Mouse (Mus musculus): Measurements from ENCODE around the gene Cdh13. TPM values are rescaled to one million over a fixed set of nuclear protein-coding genes. Genes with fewer than 3 reads are reported as not detected.

Gene Cdh13
- polyA plus RNA-seq, 1 experiment from 2014 or later: 0.53 TPM

DNA sequence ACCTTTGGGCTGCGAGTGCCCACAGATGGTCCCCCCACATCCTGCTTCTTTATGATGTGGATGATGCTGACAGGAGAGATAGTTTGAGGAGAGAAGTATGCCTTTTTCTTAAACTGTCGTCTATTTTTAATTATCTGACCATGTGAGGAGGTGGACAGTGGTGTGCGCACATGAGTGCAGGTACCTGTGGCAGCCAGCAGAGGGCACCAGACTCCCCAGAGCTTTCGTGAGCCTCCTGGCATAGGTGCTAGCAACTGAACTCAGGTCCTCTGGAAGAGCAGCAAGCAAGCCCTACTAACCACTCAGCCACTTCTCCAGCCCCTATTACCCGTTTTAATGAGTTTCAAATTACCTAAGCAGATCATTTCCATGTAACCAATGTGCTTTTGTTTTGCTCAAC lies 1016.8 kb downstream of the Cdh13 start:
- no peak for TF ChIP-seq EP300 (IDR thresholded peaks at IDR 0.05; ENCODE audit: low read depth)
- TF ChIP-seq CTCF (IDR thresholded peaks at IDR 0.05; ENCODE audit: low read depth): peak; percentile 28; the same call in 1 of the 2 replicates
- no peak overlapping the region for H3K4me3 ChIP-seq (ENCODE audit: low read depth, low read length)
- no peak overlapping the region for H3K4me2 ChIP-seq (ENCODE audit: low read depth, low read length)
- H3K4me1 ChIP-seq (ENCODE audit: insufficient read depth): no peaks in the 10 kb centered on the region
- H3K27me3 ChIP-seq (ENCODE audit: insufficient read depth, low read length): no peaks in the 10 kb centered on the region
- no peak overlapping the region for H3K9ac ChIP-seq (replicated peaks)
- 78% methylated on average over 5 of the region's 5 CpGs for WGBS (ENCODE audit: insufficient replicate concordance)
- no peak for DNase-seq
- H3K36me3 ChIP-seq (replicated peaks; ENCODE audit: insufficient read depth, low read length): no peaks in the 10 kb centered on the region
- no peak overlapping the region for H3K27ac ChIP-seq (ENCODE audit: low read depth)
- no peak for ATAC-seq
- H3K9me3 ChIP-seq (ENCODE audit: low read length): peaks cover 7% of the 10 kb centered on the region

DNA sequence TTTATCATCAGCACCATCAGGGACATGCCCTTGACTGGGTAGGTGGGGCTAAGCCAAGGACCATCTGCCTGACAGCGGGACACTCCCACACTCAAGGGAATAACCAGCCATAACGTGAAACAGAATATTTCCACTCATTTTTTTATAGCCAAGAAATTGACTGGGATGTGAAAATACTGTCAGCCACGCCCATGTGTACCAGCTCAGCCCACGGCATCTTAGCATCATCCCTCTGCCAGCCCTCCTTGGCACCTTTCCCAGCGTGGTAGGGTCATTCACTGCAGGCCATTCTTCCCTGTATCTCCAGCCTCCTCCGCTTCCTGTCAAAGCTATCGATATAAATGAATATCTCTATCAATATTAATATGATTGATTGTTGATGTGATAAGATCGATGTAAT lies 1020.7 kb downstream of the Cdh13 start:
- TF ChIP-seq EP300 (IDR thresholded peaks at IDR 0.05; ENCODE audit: low read depth): no peak
- TF ChIP-seq CTCF (IDR thresholded peaks at IDR 0.05; ENCODE audit: low read depth): no peak
- no peak for ATAC-seq
- Histone ChIP-seq H3K4me3 (ENCODE audit: low read depth, low read length) (no peak overlapping the region), H3K9ac (replicated peaks) (no peak overlapping the region), H3K4me1 (ENCODE audit: insufficient read depth) (no peaks in the 10 kb centered on the region), H3K9me3 (ENCODE audit: low read length) (peaks cover 7% of the 10 kb centered on the region), H3K27me3 (ENCODE audit: insufficient read depth, low read length) (no peaks in the 10 kb centered on the region), H3K4me2 (ENCODE audit: low read depth, low read length) (no peak overlapping the region), H3K27ac (ENCODE audit: low read depth) (no peak overlapping the region), H3K36me3 (replicated peaks; ENCODE audit: insufficient read depth, low read length) (no peaks in the 10 kb centered on the region)
- DNase-seq: no peak
- 71% methylated on average over 8 of the region's 8 CpGs for WGBS (ENCODE audit: insufficient replicate concordance)

DNA sequence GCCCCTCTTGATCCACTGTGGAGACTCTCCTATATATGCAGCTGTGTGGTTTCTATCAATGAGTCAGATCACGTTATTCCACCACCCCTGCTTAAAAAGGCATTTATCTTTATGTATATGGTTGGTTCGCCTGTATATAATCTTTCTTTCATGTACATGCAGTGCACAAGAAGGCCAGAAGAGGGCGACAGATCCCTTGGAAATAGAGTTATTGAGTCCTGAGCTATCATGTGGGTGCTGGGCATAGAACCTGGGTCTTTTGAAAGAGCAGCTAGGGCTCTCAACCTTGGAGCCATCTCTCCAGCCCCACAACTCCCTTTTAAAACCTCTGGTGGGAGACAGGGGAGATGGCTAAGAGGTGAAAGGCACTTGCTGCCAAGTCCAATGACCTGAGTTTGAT lies 1027.9 kb downstream of the Cdh13 start:
- no peak for TF ChIP-seq EP300 (IDR thresholded peaks at IDR 0.05; ENCODE audit: low read depth)
- peak; percentile 72 for TF ChIP-seq CTCF (IDR thresholded peaks at IDR 0.05; ENCODE audit: low read depth)
- H3K4me3 ChIP-seq (ENCODE audit: low read depth, low read length): no peak overlapping the region
- H3K4me1 ChIP-seq (ENCODE audit: insufficient read depth): no peaks in the 10 kb centered on the region
- H3K27ac ChIP-seq (ENCODE audit: low read depth): no peak overlapping the region
- no peaks in the 10 kb centered on the region for H3K9me3 ChIP-seq (ENCODE audit: low read length)
- H3K36me3 ChIP-seq (replicated peaks; ENCODE audit: insufficient read depth, low read length): no peaks in the 10 kb centered on the region
- 24% methylated on average over 3 of the region's 3 CpGs for WGBS (ENCODE audit: insufficient replicate concordance)
- H3K27me3 ChIP-seq (ENCODE audit: insufficient read depth, low read length): no peaks in the 10 kb centered on the region
- H3K9ac ChIP-seq (replicated peaks): no peak overlapping the region
- ATAC-seq (no peak), DNase-seq (peak; percentile 36)
- no peak overlapping the region for H3K4me2 ChIP-seq (ENCODE audit: low read depth, low read length)

DNA sequence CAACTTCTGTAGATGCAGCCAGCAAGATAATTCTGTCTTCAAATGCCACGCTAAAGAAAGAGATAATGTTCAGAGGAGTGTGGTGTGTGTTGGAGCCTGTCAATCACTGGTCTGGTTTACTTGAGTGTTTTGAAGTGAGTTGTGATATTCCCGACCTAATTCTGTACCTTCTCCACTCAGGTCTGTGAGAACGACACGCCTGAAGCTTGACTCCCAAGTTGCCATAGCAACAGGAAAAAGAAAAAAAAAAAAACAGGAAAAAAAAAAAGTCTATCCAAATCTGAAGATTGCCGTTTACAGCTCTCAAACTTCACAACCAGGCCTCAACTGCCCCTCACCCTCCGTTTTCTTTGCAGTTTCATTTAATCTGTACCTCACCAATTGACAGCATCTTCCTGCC lies 1039.7 kb downstream of the Cdh13 start:
- no peak overlapping the region for H3K27ac ChIP-seq (ENCODE audit: low read depth)
- H3K4me1 ChIP-seq (ENCODE audit: insufficient read depth): no peaks in the 10 kb centered on the region
- 65% methylated on average over 6 of the region's 6 CpGs for WGBS (ENCODE audit: insufficient replicate concordance)
- H3K36me3 ChIP-seq (replicated peaks; ENCODE audit: insufficient read depth, low read length): no peaks in the 10 kb centered on the region
- no peak overlapping the region for H3K4me3 ChIP-seq (ENCODE audit: low read depth, low read length)
- no peak for ATAC-seq
- no peak overlapping the region for H3K9ac ChIP-seq (replicated peaks)
- no peak for DNase-seq
- H3K27me3 ChIP-seq (ENCODE audit: insufficient read depth, low read length): no peaks in the 10 kb centered on the region
- TF ChIP-seq EP300 (IDR thresholded peaks at IDR 0.05; ENCODE audit: low read depth) (no peak), CTCF (IDR thresholded peaks at IDR 0.05; ENCODE audit: low read depth) (no peak)
- H3K9me3 ChIP-seq (ENCODE audit: low read length): no peaks in the 10 kb centered on the region
- H3K4me2 ChIP-seq (ENCODE audit: low read depth, low read length): no peak overlapping the region

DNA sequence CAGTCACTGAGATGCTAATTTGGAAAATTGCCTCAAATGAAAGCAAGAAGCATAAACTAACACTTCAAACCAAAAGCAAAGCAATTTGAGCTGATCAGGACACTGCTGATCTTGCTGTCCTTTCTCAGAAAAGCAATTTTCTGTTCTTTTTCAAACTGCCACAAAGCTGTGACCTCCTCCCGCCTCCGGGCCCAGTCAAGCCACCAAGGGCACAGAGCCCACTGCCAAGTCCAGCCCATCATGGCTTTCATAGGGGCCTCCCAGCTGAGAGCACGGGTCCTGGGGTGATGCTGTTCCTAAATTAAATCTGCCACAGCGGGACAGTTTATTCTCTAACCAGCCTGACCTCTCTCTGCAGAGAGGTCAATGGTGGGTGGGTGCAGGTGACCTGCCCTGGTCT lies 1056.0 kb downstream of the Cdh13 start:
- WGBS (ENCODE audit: insufficient replicate concordance): 69% methylated on average over 4 of the region's 4 CpGs
- DNase-seq: no peak
- no peak for TF ChIP-seq CTCF (IDR thresholded peaks at IDR 0.05; ENCODE audit: low read depth)
- TF ChIP-seq EP300 (IDR thresholded peaks at IDR 0.05; ENCODE audit: low read depth): no peak
- Histone ChIP-seq H3K4me2 (ENCODE audit: low read depth, low read length) (no peak overlapping the region), H3K36me3 (replicated peaks; ENCODE audit: insufficient read depth, low read length) (no peaks in the 10 kb centered on the region), H3K27me3 (ENCODE audit: insufficient read depth, low read length) (no peaks in the 10 kb centered on the region), H3K4me1 (ENCODE audit: insufficient read depth) (no peaks in the 10 kb centered on the region), H3K9ac (replicated peaks) (no peak overlapping the region), H3K27ac (ENCODE audit: low read depth) (no peak overlapping the region), H3K4me3 (ENCODE audit: low read depth, low read length) (no peak overlapping the region), H3K9me3 (ENCODE audit: low read length) (peaks cover 11% of the 10 kb centered on the region; the same call in 1 of the 2 replicates)
- no peak for ATAC-seq

DNA sequence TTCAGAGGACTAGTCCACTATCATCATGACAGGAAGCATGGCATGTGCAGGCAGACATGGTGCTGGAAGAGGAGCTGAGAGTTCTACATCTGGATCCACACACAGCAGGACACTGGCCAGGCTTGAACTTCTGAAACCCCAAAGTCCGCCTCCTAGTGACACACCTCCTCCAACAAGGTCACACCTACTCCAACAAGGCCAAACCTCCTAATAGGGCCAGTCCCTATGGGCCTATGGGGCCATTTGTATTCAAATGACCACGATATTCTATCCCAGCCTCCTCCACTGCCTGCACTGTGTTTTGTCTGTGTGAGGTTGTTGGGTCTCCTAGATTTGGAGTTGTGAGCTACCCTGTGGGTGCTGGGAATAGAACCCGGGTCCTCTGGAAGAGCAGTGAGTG lies 1060.1 kb downstream of the Cdh13 start:
- 75% methylated on average over 3 of the region's 3 CpGs for WGBS (ENCODE audit: insufficient replicate concordance)

More for the DNA sequence above, 1060.1 kb downstream of the Cdh13 start:
- no peak overlapping the region for H3K27ac ChIP-seq (ENCODE audit: low read depth)
- DNase-seq (no peak), ATAC-seq (no peak)
- H3K9me3 ChIP-seq (ENCODE audit: low read length): peaks cover 6% of the 10 kb centered on the region; the same call in 1 of the 2 replicates
- peaks cover 21% of the 10 kb centered on the region for H3K36me3 ChIP-seq (replicated peaks; ENCODE audit: insufficient read depth, low read length)
- H3K4me1 ChIP-seq (ENCODE audit: insufficient read depth): peaks cover 9% of the 10 kb centered on the region
- H3K4me3 ChIP-seq (ENCODE audit: low read depth, low read length): no peak overlapping the region
- H3K27me3 ChIP-seq (ENCODE audit: insufficient read depth, low read length): no peaks in the 10 kb centered on the region
- no peak for TF ChIP-seq CTCF (IDR thresholded peaks at IDR 0.05; ENCODE audit: low read depth)
- TF ChIP-seq EP300 (IDR thresholded peaks at IDR 0.05; ENCODE audit: low read depth): no peak
- no peak overlapping the region for H3K9ac ChIP-seq (replicated peaks)
- no peak overlapping the region for H3K4me2 ChIP-seq (ENCODE audit: low read depth, low read length)

Measured in liver, postnatal 0 days (tissue).